Comparison of ENCODE assay signal across 20 mouse cellular contexts in genomic region chr9:60674780-60675179, GRCm38 (mm10). TPM values are rescaled to one million over a fixed set of nuclear protein-coding genes. Genes with fewer than 3 reads are reported as not detected.
DNase-seq lines count a peak whose midpoint lies in the region; ATAC-seq and TF ChIP-seq lines count a peak whose summit lies in the region.
"Had no signal": no experiment of that assay in that cellular context is flagged by ENCODE, and none has a peak within 500 bp of the region (broad histone marks: within the 10 kb centered on the region; RNA-seq: fewer than 3 reads in every experiment).

No protein-coding gene starts in this region.

- no peaks in the 10 kb centered on the region for H3K36me3 ChIP-seq in liver, embryonic 14.5 days (replicated peaks; ENCODE audit: control insufficient read depth, insufficient read depth, low read depth)
- H3K36me3 ChIP-seq in liver, embryonic 11.5 days (ENCODE audit: control insufficient read depth, insufficient read depth, low read length), result no peaks in the 10 kb centered on the region
- peaks cover 0 to 34% of the 10 kb centered on the region in 2 experiments for H3K36me3 ChIP-seq in CH12.LX (replicated peaks in 1 of 2; ENCODE audit: control insufficient read depth in 1 of 2, insufficient read depth in 1 of 2, low read length in 1 of 2)

- TF ChIP-seq CTCF in gastrocnemius, adult 2 months (IDR thresholded peaks at IDR 0.05), result peak; percentile 44
- TF ChIP-seq CTCF in liver, embryonic 14.5 days (IDR thresholded peaks at IDR 0.05; ENCODE audit: low read depth), result 0 out of 2 replicates have a peak, but pooled peaks have one; percentile 31
- peak in 1 of 2 experiments; percentile 31; a peak in 2 of 4 replicates for TF ChIP-seq CTCF in CH12.LX (conservative IDR thresholded peaks at IDR 0.05 in 1 of 2, IDR thresholded peaks at IDR 0.05 in 1 of 2; ENCODE audit: low read depth in 2 of 2, low read length in 2 of 2)
- peak; percentile 41 for TF ChIP-seq CTCF in cortical plate, adult 2 months (IDR thresholded peaks at IDR 0.05; ENCODE audit: extremely low read depth, insufficient read depth, low read length)

- H3K4me3 ChIP-seq in gastrocnemius, adult 2 months, result no peak overlapping the region
- no peak overlapping the region for H3K4me3 ChIP-seq in liver, embryonic 14.5 days (ENCODE audit: insufficient read depth in 1 of 2, low read depth in 2 of 2, low read length in 2 of 2)
- H3K4me3 ChIP-seq in liver, embryonic 11.5 days (ENCODE audit: low read depth, low read length), result no peak overlapping the region
- H3K4me3 ChIP-seq in CH12.LX (replicated peaks in 1 of 3; ENCODE audit: low read depth in 2 of 3, low read length in 2 of 3, poor library complexity in 1 of 3), result no peak overlapping the region
- no peak overlapping the region for H3K4me3 ChIP-seq in cortical plate, adult 2 months (ENCODE audit: insufficient read depth, low read length)
- H3K4me3 ChIP-seq: embryonic facial prominence, embryonic 10.5 days; forebrain, embryonic 10.5 days; kidney, embryonic 15.5 days; limb, embryonic 12.5 days had no signal

- no peak overlapping the region for H3K9ac ChIP-seq in liver, embryonic 14.5 days (replicated peaks)
- no peak overlapping the region for H3K9ac ChIP-seq in liver, embryonic 11.5 days (ENCODE audit: low read depth, low read length)
- no peak overlapping the region for H3K9ac ChIP-seq in CH12.LX (ENCODE audit: insufficient read depth, low read depth)
- H3K9ac ChIP-seq: hindbrain, embryonic 14.5 days; kidney, embryonic 15.5 days; limb, embryonic 12.5 days had no signal

- TF ChIP-seq EP300 in liver, embryonic 14.5 days (IDR thresholded peaks at IDR 0.05; ENCODE audit: low read depth), result no peak
- TF ChIP-seq EP300 in CH12.LX (IDR thresholded peaks at IDR 0.05; ENCODE audit: low read length), result no peak

- no peaks in the 10 kb centered on the region for H3K4me1 ChIP-seq in liver, embryonic 14.5 days (replicated peaks; ENCODE audit: control insufficient read depth in 2 of 2, insufficient read depth in 2 of 2, low read length in 1 of 2)
- no peaks in the 10 kb centered on the region for H3K4me1 ChIP-seq in liver, embryonic 11.5 days (replicated peaks; ENCODE audit: control insufficient read depth, insufficient read depth, low read length)
- no peaks in the 10 kb centered on the region for H3K4me1 ChIP-seq in CH12.LX (ENCODE audit: control insufficient read depth in 1 of 2, insufficient read depth in 2 of 2)
- H3K4me1 ChIP-seq in cortical plate, adult 2 months (ENCODE audit: control insufficient read depth, insufficient read depth, low read length), result peaks cover 7% of the 10 kb centered on the region
- H3K4me1 ChIP-seq: embryonic facial prominence, embryonic 10.5 days; forebrain, embryonic 10.5 days; kidney, embryonic 15.5 days; limb, embryonic 12.5 days had no signal

- intact Hi-C loops in gastrocnemius, adult 2 months (cut with DNase I), result loop anchor here (5.0 kb wide), 1 partner anchor 427 kb away; no protein-coding TSS in a partner anchor

- dilution Hi-C loops in CH12.LX (cut with MboI; ENCODE audit: extremely low pct_ligation_motif_present, extremely low pct_unique_long_range_greater_than_20kb, low sequenced_read_pairs), result no loop called here

- TF ChIP-seq RAD21 in CH12.LX (IDR thresholded peaks at IDR 0.05; ENCODE audit: low read depth, low read length), result no peak

- no peak overlapping the region for H3K27ac ChIP-seq in gastrocnemius, adult 2 months
- no peak overlapping the region for H3K27ac ChIP-seq in liver, embryonic 14.5 days
- no peak overlapping the region for H3K27ac ChIP-seq in liver, embryonic 11.5 days (ENCODE audit: low read depth, low read length)
- no peak overlapping the region for H3K27ac ChIP-seq in CH12.LX (ENCODE audit: insufficient read depth, low read depth)
- H3K27ac ChIP-seq in cortical plate, adult 2 months (ENCODE audit: insufficient read depth, low read length), result no peak overlapping the region
- H3K27ac ChIP-seq: embryonic facial prominence, embryonic 10.5 days; forebrain, embryonic 10.5 days; hindbrain, embryonic 14.5 days; kidney, embryonic 15.5 days; limb, embryonic 12.5 days had no signal

- no peak for ATAC-seq in liver, embryonic 14.5 days (ENCODE audit: insufficient read depth)
- ATAC-seq in liver, embryonic 11.5 days (replicated peaks; ENCODE audit: low FRiP score), result no peak
- no peak for ATAC-seq in megakaryocyte progenitor cell, adult 5-6 weeks (replicated peaks; ENCODE audit: poor library complexity)

- H3K27me3 ChIP-seq in liver, embryonic 14.5 days (ENCODE audit: control insufficient read depth, insufficient read depth, low read length), result no peaks in the 10 kb centered on the region
- H3K27me3 ChIP-seq in liver, embryonic 11.5 days (replicated peaks; ENCODE audit: control insufficient read depth, insufficient read depth, low read length), result no peaks in the 10 kb centered on the region
- no peaks in the 10 kb centered on the region for H3K27me3 ChIP-seq in CH12.LX (replicated peaks)
- H3K27me3 ChIP-seq: kidney, embryonic 15.5 days; limb, embryonic 12.5 days had no signal

- TF ChIP-seq POLR2A in CH12.LX (IDR thresholded peaks at IDR 0.05; ENCODE audit: low read depth, low read length), result no peak
- no peak for TF ChIP-seq POLR2A in cortical plate, adult 2 months (IDR thresholded peaks at IDR 0.05; ENCODE audit: extremely low read depth, insufficient read depth, low read length)

- no peaks in the 10 kb centered on the region for H3K9me3 ChIP-seq in liver, embryonic 14.5 days (ENCODE audit: control insufficient read depth, low read length)
- no peaks in the 10 kb centered on the region for H3K9me3 ChIP-seq in liver, embryonic 11.5 days (ENCODE audit: control insufficient read depth, low read length)
- no peaks in the 10 kb centered on the region for H3K9me3 ChIP-seq in CH12.LX (replicated peaks; ENCODE audit: low read length)
- H3K9me3 ChIP-seq: embryonic facial prominence, embryonic 10.5 days; forebrain, embryonic 10.5 days; kidney, embryonic 15.5 days; limb, embryonic 12.5 days had no signal

- no peak for DNase-seq in gastrocnemius, adult 2 months
- no peak for DNase-seq in gastrocnemius, postnatal 10 days
- no peak for DNase-seq in liver, embryonic 14.5 days (ENCODE audit: low read depth in 3 of 3, low spot score in 3 of 3)
- DNase-seq in liver, embryonic 11.5 days (ENCODE audit: low spot score), result no peak
- peak; percentile 9 for DNase-seq in CH12.LX (ENCODE audit: extremely low read depth)
- DNase-seq in right cerebral cortex, postnatal 10 days (ENCODE audit: low spot score in 2 of 2), result no peak
- DNase-seq: adrenal gland, postnatal 25 days; cerebellum, adult 9-10 months; right cerebral cortex, postnatal 14 days; thymus, postnatal 14 days had no signal

- no peak overlapping the region for H3K4me2 ChIP-seq in liver, embryonic 14.5 days (ENCODE audit: low read depth)
- H3K4me2 ChIP-seq in liver, embryonic 11.5 days, result no peak overlapping the region
- H3K4me2 ChIP-seq in CH12.LX (ENCODE audit: insufficient read depth, low read depth, poor library complexity, severe bottlenecking), result no peak overlapping the region
- H3K4me2 ChIP-seq: heart, embryonic 11.5 days; hindbrain, embryonic 14.5 days; kidney, embryonic 15.5 days; limb, embryonic 12.5 days had no signal

- no peaks in the 10 kb centered on the region for H3K79me2 ChIP-seq in CH12.LX (replicated peaks; ENCODE audit: control insufficient read depth, extremely low read depth, insufficient read depth, poor library complexity, severe bottlenecking)

- in situ Hi-C loops in CH12.LX (cut with MboI; ENCODE audit: low pct_ligation_motif_present, low pct_unique_long_range_greater_than_20kb, low sequenced_read_pairs), result no loop called here

TF ChIP-seq in CH12.LX, 34 proteins besides CTCF, POLR2A, EP300 and RAD21 (continues in another document):
- TF ChIP-seq POLR2AphosphoS2 (IDR thresholded peaks at IDR 0.05; ENCODE audit: low read depth, low read length), result no peak
- no peak for TF ChIP-seq MYC (IDR thresholded peaks at IDR 0.05; ENCODE audit: low read depth, low read length)
- TF ChIP-seq USF1 (IDR thresholded peaks at IDR 0.05; ENCODE audit: low read depth, low read length), result no peak
- no peak for TF ChIP-seq MEF2A (IDR thresholded peaks at IDR 0.05; ENCODE audit: borderline replicate concordance, low read depth, low read length)
- TF ChIP-seq PAX5 (IDR thresholded peaks at IDR 0.05; ENCODE audit: low read length), result no peak
- TF ChIP-seq KAT2A (IDR thresholded peaks at IDR 0.05; ENCODE audit: insufficient replicate concordance, low read length), result no peak
- no peak for TF ChIP-seq MAX (IDR thresholded peaks at IDR 0.05; ENCODE audit: low read length)
- no peak for TF ChIP-seq SMC3 (IDR thresholded peaks at IDR 0.05; ENCODE audit: low read depth, low read length)
- no peak for TF ChIP-seq JUND (conservative IDR thresholded peaks at IDR 0.05; ENCODE audit: low read depth, low read length)
- no peak for TF ChIP-seq ZNF384 (IDR thresholded peaks at IDR 0.05; ENCODE audit: low read depth, low read length)
- no peak for TF ChIP-seq ZKSCAN1 (IDR thresholded peaks at IDR 0.05; ENCODE audit: borderline replicate concordance, low read depth, low read length)
- TF ChIP-seq USF2 (conservative IDR thresholded peaks at IDR 0.05; ENCODE audit: low read depth, low read length), result no peak

RNA-seq across cellular contexts. Expression of gene Lrrc49, which starts 13.2 kb away (rescaled TPM):
- 1 to 10 TPM; 2.5 to 3.2 TPM for total RNA-seq in gastrocnemius, adult 2 months (2021)
- total RNA-seq in gastrocnemius, postnatal 10 days (2021), result 1 to 10 TPM; 4.7 to 5.1 TPM
- 0.45 and 0.54 TPM in 2 replicates for polyA plus RNA-seq in liver, embryonic 14.5 days (2012; rRNA removed)
- polyA plus RNA-seq in liver, embryonic 14.5 days (2014; fragmentation: Nextera tagmentation; extraction: Ambion mirVana), result 0.66 and 0.72 TPM in 2 replicates
- polyA plus RNA-seq in liver, embryonic 11.5 days (2014; fragmentation: Nextera tagmentation; extraction: Ambion mirVana), result 4.3 and 4.4 TPM in 2 replicates
- 3.1 and 3.7 TPM in 2 replicates for total RNA-seq in CH12.LX (2012; rRNA removed)
- total RNA-seq in CH12.LX (2014; rRNA removed), result 6.6 TPM in 2 replicates
- polyA plus RNA-seq in CH12.LX (2012; ENCODE audit: insufficient read length, low read depth), result 6.2 and 7.1 TPM in 2 replicates
- polyA plus RNA-seq in cortical plate, adult 2 months (2012; rRNA removed), result 70.3 and 73.5 TPM in 2 replicates
- total RNA-seq in megakaryocyte progenitor cell, adult 5-6 weeks (2015), result 4.2 and 6.8 TPM in 2 replicates
- total RNA-seq in megakaryocyte progenitor cell, adult 5-6 weeks (2017), result 4.4 and 7.0 TPM in 2 replicates

RNA-seq across cellular contexts. Expression of gene Larp6, which starts 38.0 kb away (rescaled TPM):
- total RNA-seq in gastrocnemius, adult 2 months (2021), result 1 to 10 TPM; 1.1 to 2.2 TPM
- 1 to 10 TPM; 2.2 to 2.9 TPM for total RNA-seq in gastrocnemius, postnatal 10 days (2021)
- 0.02 TPM in 2 replicates for polyA plus RNA-seq in liver, embryonic 14.5 days (2012; rRNA removed)
- polyA plus RNA-seq in liver, embryonic 14.5 days (2014; fragmentation: Nextera tagmentation; extraction: Ambion mirVana), result not detected in 2 replicates
- 0.31 and 0.38 TPM in 2 replicates for polyA plus RNA-seq in liver, embryonic 11.5 days (2014; fragmentation: Nextera tagmentation; extraction: Ambion mirVana)
- total RNA-seq in CH12.LX (2012; rRNA removed), result not detected in 2 replicates
- not detected in 2 replicates for total RNA-seq in CH12.LX (2014; rRNA removed)
- not detected in 2 replicates for polyA plus RNA-seq in CH12.LX (2012; ENCODE audit: insufficient read length, low read depth)
- polyA plus RNA-seq in cortical plate, adult 2 months (2012; rRNA removed), result 35.8 and 37.0 TPM in 2 replicates
- total RNA-seq in megakaryocyte progenitor cell, adult 5-6 weeks (2015), result not detected in 2 replicates
- total RNA-seq in megakaryocyte progenitor cell, adult 5-6 weeks (2017), result not detected in 2 replicates
- total RNA-seq: monocyte, adult 5-6 weeks; neutrophil, adult 5-6 weeks had no signal
